Mouse (Mus musculus): ENCODE measurements at regions not wholly inside any gene's neighbourhood (a gene's known extent, or its start where the extent isn't known, plus 50 kb on each side); places are given as distances from the start of the nearest gene placed in this dataset.

DNA sequence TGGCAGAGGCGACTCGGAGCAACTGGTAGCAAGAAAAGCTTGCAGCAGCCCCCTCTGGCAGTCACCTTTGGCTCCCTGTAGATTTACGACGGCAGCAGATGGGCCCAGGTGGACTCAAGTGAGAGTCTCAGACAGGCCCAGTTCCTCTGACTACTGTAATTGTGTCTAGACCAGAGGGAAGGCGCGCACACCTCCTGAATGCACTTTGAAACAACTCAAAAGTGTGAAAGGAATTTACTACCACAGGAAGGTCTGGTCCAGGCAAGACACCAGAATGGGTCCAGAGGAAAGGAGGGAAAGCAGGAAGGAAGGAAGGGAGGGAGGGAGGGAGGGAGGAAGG is 224.6 kb upstream of the Hes1 start:
- DNase-seq = no peak

- no peak for DNase-seq
Measured at GRCm38 (mm10) chr16:29840412-29840811, 223.8 kb upstream of the Hes1 start.

DNA sequence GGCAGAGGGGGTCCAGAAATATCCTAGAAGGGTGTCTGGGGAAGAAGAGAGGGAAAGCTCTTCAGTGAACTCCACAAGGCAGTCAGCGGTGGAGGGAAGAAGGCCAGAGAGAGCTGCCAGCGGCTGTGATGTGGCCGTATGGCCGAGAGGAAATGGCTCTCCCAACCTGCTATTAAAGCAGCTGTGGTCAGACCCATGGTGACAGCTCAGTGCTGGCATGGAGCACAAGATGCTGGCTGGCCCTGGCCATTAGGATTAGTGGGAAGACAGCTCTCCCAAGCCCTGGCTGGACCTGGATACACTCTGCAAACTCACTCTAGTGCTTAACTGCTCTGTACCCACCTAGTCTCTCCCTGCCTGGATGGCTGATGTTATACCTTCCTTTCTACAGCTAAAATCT is 223.1 kb upstream of the Hes1 start:
- no peak for DNase-seq

- DNase-seq = peak; percentile 42
Measured at GRCm38 (mm10) chr16:29842071-29842470, 222.1 kb upstream of the Hes1 start.

DNA sequence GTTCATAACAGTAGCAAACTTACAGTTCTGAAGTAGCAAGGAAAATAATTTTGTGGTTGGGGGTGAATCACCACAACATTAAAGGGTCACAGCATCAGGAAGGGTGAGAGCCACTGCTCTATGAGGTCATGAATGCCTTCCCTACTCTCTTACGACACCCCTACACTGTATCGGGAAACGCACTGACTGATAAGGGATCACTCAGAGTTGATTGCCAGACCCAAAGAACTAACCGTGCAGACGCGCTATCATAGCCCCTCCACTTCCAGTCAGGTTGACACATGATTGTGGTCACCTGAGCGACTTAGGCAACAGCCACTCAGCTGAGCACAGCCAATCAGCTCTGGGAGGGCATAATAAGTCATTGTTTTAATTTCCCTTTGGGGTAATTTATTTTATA is 220.7 kb upstream of the Hes1 start:
- DNase-seq = no peak

DNA sequence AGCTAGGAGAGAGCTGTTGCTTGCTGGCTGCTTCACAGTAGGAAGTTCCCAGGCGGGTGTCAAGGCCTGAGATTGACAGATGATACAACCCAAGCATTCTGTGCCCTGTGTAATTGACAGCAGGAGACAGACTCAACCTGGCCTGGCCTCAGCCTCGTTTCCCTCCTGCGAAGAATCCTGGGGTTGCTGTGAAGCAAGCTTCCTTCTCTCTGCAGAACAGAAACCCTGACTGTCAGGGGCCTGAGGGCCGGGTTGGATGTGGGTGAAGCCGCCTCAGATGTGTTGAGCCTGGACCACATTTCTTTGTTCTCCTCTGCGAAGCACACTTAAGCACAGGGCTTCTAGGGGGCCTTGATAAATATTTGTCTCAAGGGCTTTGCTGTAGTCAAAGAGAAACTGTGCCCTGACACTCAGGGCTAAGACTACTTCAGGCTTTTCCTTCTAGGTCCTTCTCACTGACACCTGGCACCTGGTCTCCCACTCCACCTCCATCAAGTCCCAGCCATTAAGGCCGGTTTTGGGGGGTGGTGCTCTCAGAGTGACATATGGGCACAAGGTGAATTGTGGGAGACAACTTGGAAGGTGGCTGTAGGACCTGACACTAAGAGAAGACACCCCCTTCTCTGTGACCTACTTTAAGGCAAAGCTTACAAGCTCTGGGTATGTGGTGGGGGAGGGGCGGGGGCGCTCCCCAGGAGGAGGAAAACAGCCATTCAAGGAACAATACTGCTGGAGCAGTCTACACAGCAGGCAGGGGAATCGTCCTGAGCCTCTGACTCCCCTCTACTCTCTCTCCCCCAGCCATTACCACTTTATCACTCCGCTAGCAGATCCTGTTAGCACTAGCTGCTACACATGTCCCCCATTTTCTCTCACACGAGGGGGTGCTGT is 219.2 kb upstream of the Hes1 start:
- peak; percentile 84 for DNase-seq

DNA sequence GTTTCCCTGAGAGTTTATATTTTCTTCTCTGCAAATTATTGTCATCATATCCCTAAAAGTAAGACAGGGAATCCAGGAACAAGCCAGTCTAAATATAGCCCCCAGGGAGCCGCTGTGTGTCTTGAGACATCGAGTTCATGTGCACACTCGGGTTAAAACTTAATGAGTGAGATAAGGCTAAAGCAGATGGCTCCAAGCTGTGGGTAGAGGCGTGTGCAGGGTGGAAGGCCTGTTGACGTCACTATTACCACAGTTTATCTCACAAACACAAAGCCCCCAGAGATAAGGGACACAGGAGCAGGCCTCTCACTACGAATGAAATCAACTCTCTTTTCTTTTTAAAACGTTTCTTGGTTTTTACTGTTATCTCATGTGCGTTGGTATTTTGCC is 218.6 kb upstream of the Hes1 start:
- DNase-seq = no peak

GRCm38 (mm10) chr16:29847059-29847458 is 217.1 kb upstream of the Hes1 start:
- no peak for DNase-seq

DNA sequence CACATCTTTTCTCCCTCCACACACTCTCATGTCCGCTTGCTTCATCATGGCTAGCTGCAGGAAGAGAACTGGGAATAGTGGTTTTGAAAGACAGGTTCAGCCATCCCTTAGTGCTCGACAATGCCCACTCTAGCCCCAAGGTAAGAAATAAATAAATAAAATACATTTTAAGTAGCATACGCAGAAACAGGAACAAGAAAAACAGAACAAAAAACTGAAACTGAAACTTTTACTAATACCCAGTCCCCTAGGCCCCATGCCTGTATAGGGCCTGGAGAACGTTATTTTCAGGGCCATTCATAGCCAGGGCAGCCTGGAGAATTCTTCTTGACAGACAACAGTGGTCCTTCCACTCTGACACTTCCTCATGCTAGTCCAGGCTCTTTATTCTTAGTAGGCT is 216.4 kb upstream of the Hes1 start:
- DNase-seq = no peak

DNA sequence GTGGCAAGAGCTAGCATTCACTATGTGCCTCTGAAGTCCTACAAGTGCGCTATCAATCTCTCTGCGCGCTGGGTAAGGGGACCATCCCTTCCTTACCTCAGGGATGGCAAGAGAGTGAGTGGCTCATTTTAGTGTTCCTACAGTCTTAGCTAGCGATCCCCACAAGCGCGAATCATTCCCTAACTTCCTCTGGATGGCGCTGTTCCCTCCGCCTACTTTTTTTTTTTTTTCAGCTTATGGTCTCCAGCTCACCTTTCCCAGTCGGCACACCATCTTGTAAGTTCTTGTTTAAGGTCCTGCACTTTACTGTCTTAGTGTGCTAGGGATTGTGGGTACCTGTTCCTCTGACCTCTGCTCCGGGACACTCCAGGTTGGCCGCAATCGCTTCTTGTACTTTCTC is 215.7 kb upstream of the Hes1 start:
- DNase-seq = no peak

- no peak for DNase-seq
Measured at GRCm38 (mm10) chr16:29849511-29849910, 214.7 kb upstream of the Hes1 start.

- no peak for DNase-seq
Measured at GRCm38 (mm10) chr16:29850616-29851015, 213.6 kb upstream of the Hes1 start.

DNA sequence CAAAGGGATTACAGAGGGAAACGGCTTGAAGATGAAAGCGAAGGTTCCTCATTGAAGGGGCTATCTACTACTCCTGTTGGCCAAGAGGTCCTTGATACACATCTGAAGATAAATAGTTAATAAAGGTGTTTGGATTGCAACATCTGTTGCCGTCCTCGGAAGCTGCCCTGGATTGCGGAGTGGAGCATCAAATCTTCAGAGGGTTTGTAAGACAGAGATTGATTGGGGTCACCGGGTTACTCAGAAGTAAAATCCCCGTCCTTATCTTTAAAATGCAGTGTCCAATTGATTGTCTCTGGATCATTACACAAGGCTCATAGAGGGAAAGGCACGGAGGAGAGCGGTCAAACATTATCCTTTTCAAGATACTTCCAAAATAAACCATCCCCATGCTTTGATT is 212.4 kb upstream of the Hes1 start:
- no peak for DNase-seq

- DNase-seq = no peak
Measured at GRCm38 (mm10) chr16:29854805-29855565, 209.2 kb upstream of the Hes1 start.

GRCm38 (mm10) chr16:29856545-29856944 is 207.6 kb upstream of the Hes1 start:
- peak; percentile 37 for DNase-seq

- DNase-seq = no peak
Measured at GRCm38 (mm10) chr16:29858645-29859044, 205.5 kb upstream of the Hes1 start.

DNA sequence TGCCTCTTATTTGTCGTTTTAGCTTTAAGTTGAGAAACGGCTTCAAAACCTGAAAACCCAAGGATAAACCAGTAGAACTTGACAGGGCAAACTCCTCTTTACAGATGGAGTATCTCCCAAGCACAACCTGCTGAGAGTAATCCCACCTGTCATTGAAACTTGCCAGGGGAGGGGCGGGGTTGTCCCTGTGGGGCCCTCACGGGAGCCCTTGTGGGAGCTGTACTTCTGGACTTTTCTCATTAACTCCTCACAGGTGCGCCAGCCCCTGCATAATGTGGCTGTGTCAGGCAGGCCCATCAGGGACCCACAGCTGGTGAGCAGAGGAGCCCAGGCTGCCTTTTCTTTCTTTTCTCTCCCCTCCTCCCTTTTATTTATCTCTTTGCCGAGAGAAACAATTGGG is 203.9 kb upstream of the Hes1 start:
- DNase-seq = no peak

DNA sequence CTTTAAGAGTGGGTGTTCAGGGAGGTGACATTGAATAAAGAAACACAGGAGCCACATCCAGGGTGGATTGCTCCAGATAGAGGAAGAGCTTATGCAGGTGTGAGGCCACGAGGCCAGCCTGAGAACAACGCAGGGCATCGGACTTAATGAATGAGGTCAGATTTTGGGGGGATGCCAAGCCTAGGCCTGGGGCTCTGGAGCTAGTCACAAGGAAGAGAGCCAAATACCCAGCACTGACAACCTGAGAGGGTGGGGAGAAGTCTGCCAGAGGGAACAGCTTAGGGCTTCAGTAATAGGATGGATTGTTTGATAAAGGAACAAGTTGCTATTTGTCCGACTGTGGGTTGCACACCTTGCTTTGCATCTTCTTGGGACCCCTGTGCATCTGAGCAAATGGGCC is 203.1 kb upstream of the Hes1 start:
- no peak for DNase-seq

DNA sequence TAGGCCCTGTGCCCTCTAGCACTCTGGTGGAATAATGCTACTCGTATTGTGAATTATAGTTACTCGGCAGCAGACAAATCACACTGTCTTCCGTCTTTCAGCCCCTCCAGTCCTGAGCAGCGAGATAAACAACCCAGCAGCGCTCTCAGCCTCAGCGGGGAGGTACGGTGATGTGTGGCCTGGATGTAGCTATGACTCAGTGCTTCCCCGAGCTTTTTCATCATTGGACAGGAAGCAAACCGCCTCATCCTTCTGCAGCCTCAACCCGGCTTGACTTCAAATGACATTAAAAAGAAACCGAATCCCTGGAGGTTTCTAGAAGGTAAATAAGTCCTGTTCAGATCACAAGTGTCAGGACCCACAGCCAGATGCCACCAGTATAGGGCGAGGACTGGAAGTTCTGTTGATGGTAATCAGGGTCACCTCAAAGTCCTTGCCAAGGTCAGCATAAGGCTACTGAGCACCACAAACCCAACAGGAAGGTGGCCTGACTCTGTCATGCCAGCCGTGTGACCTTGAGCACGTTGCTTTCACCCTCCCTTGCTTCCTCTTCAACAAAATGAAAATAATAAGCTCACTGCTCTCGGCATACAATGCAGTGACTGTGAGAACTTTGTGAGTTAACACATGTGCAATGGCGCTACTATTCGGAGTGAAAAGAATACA is 199.0 kb upstream of the Hes1 start:
- no peak for DNase-seq

DNA sequence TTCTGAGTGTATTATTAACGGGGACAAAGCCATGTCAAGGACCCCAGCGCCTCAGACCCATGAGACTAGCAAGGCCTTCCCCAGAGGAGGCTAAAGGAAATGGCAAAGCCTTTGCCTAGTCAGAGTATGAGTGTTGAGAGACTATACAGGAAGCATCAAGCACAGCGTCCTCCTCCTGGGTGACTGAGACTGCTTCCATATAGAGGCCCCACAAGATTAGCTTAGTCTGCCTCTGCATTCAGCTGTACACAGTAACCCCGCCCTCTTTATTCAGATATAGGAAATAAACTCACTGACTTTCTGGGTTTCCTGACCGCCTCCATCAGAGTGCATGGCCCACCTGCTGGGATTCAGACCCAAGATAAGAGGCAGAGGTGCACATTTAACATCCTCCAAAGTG is 192.8 kb upstream of the Hes1 start:
- no peak for DNase-seq

GRCm38 (mm10) chr16:29876196-29876595 is 188.0 kb upstream of the Hes1 start:
- no peak for DNase-seq

DNA sequence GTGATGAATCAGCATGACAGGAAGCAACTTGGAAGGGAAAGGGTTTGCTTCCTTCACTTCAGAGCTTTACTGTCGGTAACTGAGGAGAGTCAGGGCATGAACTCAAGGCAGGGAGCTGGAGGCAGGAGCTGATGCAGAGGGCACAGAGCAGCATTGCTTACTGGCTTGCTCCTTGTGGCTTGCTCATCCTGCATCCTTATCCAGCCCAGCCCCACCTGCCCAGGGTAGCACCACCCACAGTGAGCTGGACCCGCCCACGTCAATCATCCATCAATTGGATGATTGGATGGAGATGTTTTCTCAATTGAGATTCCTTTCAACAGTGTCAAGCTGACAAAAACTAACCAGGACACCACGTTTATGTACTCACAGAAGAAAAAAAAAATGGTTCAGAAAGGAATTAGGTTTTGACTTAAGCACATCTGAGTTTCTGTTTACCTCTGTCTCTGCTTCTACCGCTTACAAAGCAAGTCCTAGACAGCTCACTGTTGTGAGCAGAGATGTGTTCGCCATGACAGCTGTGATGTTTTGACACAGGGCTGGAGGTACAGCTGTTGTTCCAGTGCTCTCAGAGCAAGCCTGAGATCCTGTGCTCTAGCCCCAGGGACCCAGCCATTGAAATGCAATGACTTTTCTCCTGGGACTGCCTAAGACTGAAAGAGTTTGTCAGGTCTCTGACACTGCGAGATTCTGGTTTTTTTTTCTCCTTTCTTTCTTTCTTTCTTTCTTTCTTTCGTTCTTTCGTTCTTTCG is 186.6 kb upstream of the Hes1 start:
- DNase-seq = no peak

DNA sequence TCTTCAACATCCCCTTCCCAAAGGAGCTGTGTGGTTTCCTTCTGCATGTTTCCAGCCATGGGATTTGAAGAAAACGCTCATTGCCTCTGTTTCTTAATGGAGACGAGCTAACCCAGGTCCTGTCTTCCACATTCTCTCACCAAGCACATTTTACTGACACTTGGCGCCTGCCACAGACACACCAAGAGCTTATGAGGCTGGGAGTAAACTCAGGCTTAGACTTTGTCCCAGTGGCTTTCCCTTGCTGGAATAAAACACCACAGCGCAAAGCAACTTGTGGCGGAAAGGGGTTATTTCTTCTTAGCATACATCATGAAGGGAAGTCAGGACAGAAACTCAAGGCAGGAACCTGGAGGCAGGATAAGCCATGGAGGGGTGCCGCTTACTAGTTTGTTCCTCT is 184.5 kb upstream of the Hes1 start:
- DNase-seq = no peak

All from thymus, postnatal 14 days (tissue).